Mouse (Mus musculus) MEL (cell line): ENCODE data around the gene Ccnq. TPM values are rescaled to one million over a fixed set of nuclear protein-coding genes. Genes with fewer than 3 reads are reported as not detected.
A peak's percentile ranks its signal among the peaks of the same experiment; 100 is the strongest.

Experiments used
- DNase-seq: peaks from one replicate; pipeline ENCODE4 v3.0.0; 2011; ENCODE audit warnings: low read depth, low spot score
- H3K27ac ChIP-seq: 2 replicates; pipeline ENCODE4 v1.5.1; 2012; ENCODE audit warnings: low read depth, mild to moderate bottlenecking, control low read depth, low read length, moderate library complexity; ENCODE audit not compliant: control insufficient read depth
- H3K27me3 ChIP-seq, 2 experiments: fragments of 150-350 bp in 1 of 2; sonication (generic) in 1 of 2; 2 replicates each; pipeline ENCODE4 v1.6.1; 2012; ENCODE audit warnings: low read length in 2 of 2, mild to moderate bottlenecking in 2 of 2, improper control_type of control experiment in 1 of 2, moderate library complexity in 1 of 2; ENCODE audit not compliant: insufficient read depth in 2 of 2, control insufficient read depth in 1 of 2
- H3K36me3 ChIP-seq, 2 experiments: 2 replicates each; pipeline ENCODE4 v1.6.1; 2012 to 2014; ENCODE audit warnings: low read length in 2 of 2, improper control_type of control experiment in 1 of 2, inconsistent platforms in 1 of 2, mild to moderate bottlenecking in 1 of 2; ENCODE audit not compliant: insufficient read depth in 2 of 2, control insufficient read depth in 1 of 2
- H3K4me1 ChIP-seq, 2 experiments: fragments of 150-350 bp in 1 of 2; sonication (generic) in 1 of 2; 2 replicates each; pipeline ENCODE4 v1.6.1; 2012; ENCODE audit warnings: low read length in 2 of 2, improper control_type of control experiment in 1 of 2, mild to moderate bottlenecking in 1 of 2; ENCODE audit not compliant: insufficient read depth in 2 of 2, control insufficient read depth in 1 of 2
- H3K4me3 ChIP-seq, 2 experiments: fragments of 150-350 bp in 1 of 2; sonication (generic) in 1 of 2; 2 replicates each; pipeline ENCODE4 v1.5.1; 2012; ENCODE audit warnings: low read depth in 2 of 2, low read length in 2 of 2, mild to moderate bottlenecking in 2 of 2, moderate library complexity in 2 of 2, control low read depth in 1 of 2, improper control_type of control experiment in 1 of 2; ENCODE audit not compliant: control insufficient read depth in 1 of 2, insufficient read depth in 1 of 2
- H3K79me2 ChIP-seq: 2 replicates; pipeline ENCODE4 v1.6.1; 2012; ENCODE audit warnings: mild to moderate bottlenecking, low read length, moderate library complexity; ENCODE audit not compliant: control insufficient read depth, poor library complexity, insufficient read depth
- H3K9ac ChIP-seq: 2 replicates; pipeline ENCODE4 v1.6.1; 2012; ENCODE audit warnings: low read depth, mild to moderate bottlenecking, control low read depth, low read length, moderate library complexity; ENCODE audit not compliant: control insufficient read depth, poor library complexity, severe bottlenecking
- H3K9me3 ChIP-seq: fragments of 150-350 bp; sonication (generic); replicated peaks from 2 replicates; pipeline ENCODE4 v1.6.1; 2012; ENCODE audit warnings: mild to moderate bottlenecking, low read length, improper control_type of control experiment, moderate library complexity; ENCODE audit not compliant: insufficient read depth
- CHD1 ChIP-seq: IDR thresholded peaks from 2 replicates; pipeline ENCODE4 v1.6.1; 2012; ENCODE audit warnings: low read depth, mild to moderate bottlenecking, inconsistent platforms, low read length, improper control_type of control experiment
- CHD2 ChIP-seq: IDR thresholded peaks from 2 replicates; pipeline ENCODE4 v1.6.1; 2011; ENCODE audit warnings: low read length, improper control_type of control experiment
- E2F4 ChIP-seq: IDR thresholded peaks from 2 replicates; pipeline ENCODE4 v1.6.1; 2011; ENCODE audit warnings: low read depth, low read length, improper control_type of control experiment, borderline replicate concordance
- ELF1 ChIP-seq: IDR thresholded peaks from 2 replicates; pipeline ENCODE4 v1.6.1; 2014; ENCODE audit warnings: low read depth, mild to moderate bottlenecking, inconsistent platforms, low read length, improper control_type of control experiment, moderate library complexity
- EP300 ChIP-seq, 2 experiments: IDR thresholded peaks; 2 replicates each; pipeline ENCODE4 v1.6.1; 2011; ENCODE audit warnings: improper control_type of control experiment in 2 of 2, low read length in 2 of 2, low read depth in 1 of 2, mild to moderate bottlenecking in 1 of 2
- ETS1 ChIP-seq: IDR thresholded peaks from 2 replicates; pipeline ENCODE4 v1.6.1; 2012; ENCODE audit warnings: low read depth, mild to moderate bottlenecking, inconsistent platforms, low read length, improper control_type of control experiment, moderate library complexity
- GATA1 ChIP-seq: IDR thresholded peaks from 2 replicates; pipeline ENCODE4 v1.6.1; 2011; ENCODE audit warnings: low read depth, low read length, improper control_type of control experiment
- JUND ChIP-seq: IDR thresholded peaks from 2 replicates; pipeline ENCODE4 v1.6.1; 2011; ENCODE audit warnings: low read depth, mild to moderate bottlenecking, improper control_type of control experiment, low read length
- MAFK ChIP-seq: IDR thresholded peaks from 2 replicates; pipeline ENCODE4 v1.6.1; 2011; ENCODE audit warnings: low read depth, mild to moderate bottlenecking, low read length, improper control_type of control experiment, borderline replicate concordance
- MAZ ChIP-seq: IDR thresholded peaks from 2 replicates; pipeline ENCODE4 v1.6.1; 2012; ENCODE audit warnings: low read depth, mild to moderate bottlenecking, inconsistent platforms, low read length, improper control_type of control experiment
- MEF2A ChIP-seq: IDR thresholded peaks from 2 replicates; pipeline ENCODE4 v1.6.1; 2014; ENCODE audit warnings: low read depth, mild to moderate bottlenecking, inconsistent platforms, low read length, improper control_type of control experiment; ENCODE audit not compliant: poor library complexity, insufficient replicate concordance, severe bottlenecking; ENCODE audit errors: extremely low read depth
- MXI1 ChIP-seq: IDR thresholded peaks from 2 replicates; pipeline ENCODE4 v1.6.1; 2011; ENCODE audit warnings: mild to moderate bottlenecking, low read depth, low read length, improper control_type of control experiment
- MYB ChIP-seq: IDR thresholded peaks from 2 replicates; pipeline ENCODE4 v1.6.1; 2011; ENCODE audit warnings: mild to moderate bottlenecking, low read depth, low read length, improper control_type of control experiment
- MYC ChIP-seq: IDR thresholded peaks from 2 replicates; pipeline ENCODE4 v1.6.1; 2011; ENCODE audit warnings: low read depth, mild to moderate bottlenecking, low read length, improper control_type of control experiment, moderate library complexity
- POLR2A ChIP-seq, 2 experiments: IDR thresholded peaks; 2 replicates each; pipeline ENCODE4 v1.6.1; 2011 to 2012; ENCODE audit warnings: low read length in 2 of 2, mild to moderate bottlenecking in 2 of 2, control low read depth in 1 of 2, improper control_type of control experiment in 1 of 2, low read depth in 1 of 2, moderate library complexity in 1 of 2; ENCODE audit not compliant: control insufficient read depth in 1 of 2, insufficient read depth in 1 of 2, poor library complexity in 1 of 2
- RAD21 ChIP-seq: IDR thresholded peaks from 2 replicates; pipeline ENCODE4 v1.6.1; 2011; ENCODE audit warnings: mild to moderate bottlenecking, low read depth, low read length, improper control_type of control experiment
- RCOR1 ChIP-seq: IDR thresholded peaks from 2 replicates; pipeline ENCODE4 v1.6.1; 2012; ENCODE audit warnings: low read depth, mild to moderate bottlenecking, inconsistent platforms, low read length, improper control_type of control experiment
- SMC3 ChIP-seq: IDR thresholded peaks from 2 replicates; pipeline ENCODE4 v1.6.1; 2011; ENCODE audit warnings: low read depth, low read length, improper control_type of control experiment
- TAL1 ChIP-seq: IDR thresholded peaks from 2 replicates; pipeline ENCODE4 v1.6.1; 2012; ENCODE audit warnings: mild to moderate bottlenecking, inconsistent platforms, low read length, moderate library complexity, mixed read lengths
- TBP ChIP-seq: IDR thresholded peaks from 2 replicates; pipeline ENCODE4 v1.8.0; 2011; ENCODE audit warnings: low read depth, low read length, improper control_type of control experiment
- TCF12 ChIP-seq: IDR thresholded peaks from 2 replicates; pipeline ENCODE4 v1.6.1; 2014; ENCODE audit warnings: low read depth, mild to moderate bottlenecking, inconsistent platforms, low read length, improper control_type of control experiment, moderate library complexity
- UBTF ChIP-seq: IDR thresholded peaks from 2 replicates; pipeline ENCODE4 v1.6.1; 2012; ENCODE audit warnings: low read depth, mild to moderate bottlenecking, inconsistent platforms, low read length, improper control_type of control experiment, moderate library complexity, borderline replicate concordance; ENCODE audit not compliant: insufficient read depth
- USF1 ChIP-seq: IDR thresholded peaks from 2 replicates; pipeline ENCODE4 v1.6.1; 2014; ENCODE audit warnings: low read depth, mild to moderate bottlenecking, inconsistent platforms, low read length, improper control_type of control experiment, moderate library complexity
- ZC3H11A ChIP-seq: IDR thresholded peaks from 2 replicates; pipeline ENCODE4 v1.6.1; 2012; ENCODE audit warnings: low read depth, mild to moderate bottlenecking, inconsistent platforms, low read length, improper control_type of control experiment
- ZMIZ1 ChIP-seq: IDR thresholded peaks from 2 replicates; pipeline ENCODE4 v1.6.1; 2012; ENCODE audit warnings: low read depth, mild to moderate bottlenecking, inconsistent platforms, low read length, improper control_type of control experiment, moderate library complexity
- polyA plus RNA-seq, 2 experiments: library from polyadenylated mRNA; stranded (reverse) in 1 of 2; unstranded in 1 of 2; fragments of >175 nt in 1 of 2; fragments of >200 nt in 1 of 2; gene quantifications; 2 replicates each; pipeline versions ENCODE4 v1.2.1 to v1.2.4; 2012; ENCODE audit warnings: low replicate concordance in 2 of 2, low read depth in 1 of 2; ENCODE audit not compliant: insufficient read length in 2 of 2, insufficient read depth in 1 of 2, missing spikeins in 1 of 2
- total RNA-seq: library from RNA; depleted of rRNA; stranded (reverse); fragments of 300-350 nt; gene quantifications from 2 replicates; pipeline ENCODE4 v1.2.3, GENCODE M21; 2012

Gene Ccnq
- total and polyA plus RNA-seq, 3 experiments, result 77.5 to 80.5 TPM; not detected in 1

DNA sequence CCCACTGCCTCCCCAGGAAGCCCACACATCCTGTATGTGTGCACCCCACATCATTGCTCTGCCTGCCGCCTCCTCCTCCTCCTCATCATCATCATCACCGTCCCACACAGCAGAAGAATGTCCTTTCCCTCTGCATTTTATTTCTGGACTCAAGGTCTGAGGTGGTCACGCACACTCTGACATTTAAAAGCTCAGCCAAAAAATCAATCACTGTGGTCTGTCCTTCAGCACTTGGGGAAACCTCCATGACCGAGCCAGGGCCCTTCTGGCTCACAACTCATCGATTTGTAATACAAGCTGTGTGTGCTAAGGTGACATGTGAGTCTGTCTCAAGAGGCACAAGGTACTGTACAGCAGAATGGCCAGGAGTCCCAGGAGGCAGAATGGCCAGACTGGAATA is 30.8 kb upstream of the Ccnq start:
- Histone ChIP-seq H3K79me2 (no peaks in the 10 kb centered on the region), H3K27ac (no peak overlapping the region), H3K27me3 (peaks cover 8% of the 10 kb centered on the region in 2 experiments), H3K36me3 (no peaks in the 10 kb centered on the region), H3K4me1 (peaks cover 5 to 6% of the 10 kb centered on the region in 2 experiments), H3K9ac (no peak overlapping the region), H3K9me3 (no peaks in the 10 kb centered on the region), H3K4me3 (no peak overlapping the region)
- no peak for DNase-seq
- TF ChIP-seq MYC, result no peak
- TF ChIP-seq JUND, result no peak
- no peak for TF ChIP-seq MEF2A
- no peak for TF ChIP-seq UBTF
- TF ChIP-seq MXI1, result no peak
- no peak for TF ChIP-seq MAFK
- no peak for TF ChIP-seq ZC3H11A
- no peak for TF ChIP-seq E2F4
- no peak for TF ChIP-seq TBP
- no peak for TF ChIP-seq POLR2A (IDR thresholded peaks at IDR 0.05; ENCODE audit: control insufficient read depth in 1 of 2, insufficient read depth in 1 of 2, low read depth in 1 of 2, low read length in 2 of 2, poor library complexity in 1 of 2)
- TF ChIP-seq MAZ, result no peak
- TF ChIP-seq RAD21, result no peak
- no peak for TF ChIP-seq RCOR1
- TF ChIP-seq CHD2, result no peak

DNA sequence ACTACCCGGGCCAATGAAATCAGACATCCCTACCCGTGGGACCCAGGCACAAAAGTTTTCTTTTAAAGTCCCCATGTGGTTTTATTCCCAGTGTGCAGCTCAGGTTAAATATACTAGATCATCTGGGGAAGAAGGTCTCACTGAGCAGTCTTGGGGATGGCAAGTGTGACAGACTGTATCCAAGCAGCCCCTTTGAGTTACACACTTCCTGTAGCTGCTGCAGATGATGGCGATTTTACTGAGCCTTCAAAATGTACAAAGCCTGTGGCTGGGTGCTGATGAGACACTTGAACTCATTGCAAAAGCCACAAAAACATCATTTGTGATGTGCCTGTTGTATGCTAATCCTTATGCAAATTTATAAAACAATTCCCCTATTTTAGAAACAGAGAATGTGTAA is 29.0 kb upstream of the Ccnq start:
- H3K9ac ChIP-seq, result no peak overlapping the region
- TF ChIP-seq EP300 (IDR thresholded peaks at IDR 0.05; ENCODE audit: low read depth in 1 of 2, low read length in 2 of 2) (no peak), SMC3 (no peak), MAFK (no peak)
- H3K4me1 ChIP-seq, result peaks cover 5 to 6% of the 10 kb centered on the region in 2 experiments
- peaks cover 8% of the 10 kb centered on the region in 2 experiments for H3K27me3 ChIP-seq
- no peaks in the 10 kb centered on the region for H3K36me3 ChIP-seq
- no peaks in the 10 kb centered on the region for H3K9me3 ChIP-seq
- H3K27ac ChIP-seq, result no peak overlapping the region
- no peaks in the 10 kb centered on the region for H3K79me2 ChIP-seq
- no peak overlapping the region for H3K4me3 ChIP-seq
- DNase-seq, result no peak

DNA sequence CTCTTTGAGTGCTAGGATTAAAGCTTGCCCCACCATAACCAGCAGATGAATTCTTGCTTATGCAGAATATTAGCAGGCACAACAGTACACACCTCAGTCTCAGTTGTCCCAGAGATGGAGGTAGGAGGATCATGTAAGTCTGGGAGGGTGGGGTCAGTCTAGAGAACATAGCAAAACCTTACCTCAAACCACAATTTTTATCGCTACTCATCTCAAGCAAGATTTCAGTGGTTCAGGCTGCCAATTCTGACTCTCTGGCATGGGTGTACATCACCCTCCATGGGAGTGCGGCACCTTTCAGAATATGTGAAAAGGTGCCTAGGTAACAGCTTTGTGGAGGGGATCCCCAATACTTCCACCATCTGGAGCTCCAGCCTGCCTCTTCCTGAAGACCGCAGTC is 28.5 kb upstream of the Ccnq start:
- Histone ChIP-seq H3K36me3 (no peaks in the 10 kb centered on the region), H3K4me1 (peaks cover 5 to 6% of the 10 kb centered on the region in 2 experiments), H3K79me2 (no peaks in the 10 kb centered on the region), H3K9me3 (no peaks in the 10 kb centered on the region), H3K27me3 (peaks cover 7 to 8% of the 10 kb centered on the region in 2 experiments), H3K27ac (no peak overlapping the region), H3K9ac (no peak overlapping the region), H3K4me3 (no peak overlapping the region)
- DNase-seq, result no peak
- TF ChIP-seq MYB, result no peak
- TF ChIP-seq CHD1, result no peak
- TF ChIP-seq UBTF, result no peak
- TF ChIP-seq RCOR1, result peak; percentile 62
- 0 out of 2 replicates have a peak, but pooled peaks have one; percentile 24 for TF ChIP-seq ETS1
- TF ChIP-seq EP300 (IDR thresholded peaks at IDR 0.05; ENCODE audit: low read depth in 1 of 2, low read length in 2 of 2), result peak in 1 of 2 experiments; percentile 20; a peak in 1 of 4 replicates
- TF ChIP-seq ELF1, result no peak
- TF ChIP-seq MAFK, result no peak
- no peak for TF ChIP-seq ZMIZ1
- TF ChIP-seq GATA1, result peak; percentile 14; the same call in 1 of the 2 replicates
- TF ChIP-seq ZC3H11A, result no peak
- no peak for TF ChIP-seq SMC3
- TF ChIP-seq CHD2, result no peak
- TF ChIP-seq USF1, result no peak
- peak; percentile 17; the same call in 1 of the 2 replicates for TF ChIP-seq TCF12
- TF ChIP-seq TBP, result no peak
- no peak for TF ChIP-seq TAL1
